Mouse (Mus musculus) adrenal gland, adult 18-20 months (tissue): ENCODE results near the gene Ssrp1. TPM values are rescaled to one million over a fixed set of nuclear protein-coding genes. Genes with fewer than 3 reads are reported as not detected.

Experiments
- DNase-seq, 2 experiments: peaks; one replicate each; pipeline ENCODE4 v3.0.0; 2021 to 2022; ENCODE audit warnings: low spot score in 2 of 2
- total RNA-seq, 2 experiments: library from RNA; stranded (reverse); gene quantifications; 1 replicate in 1 of 2; 2 replicates in 1 of 2; pipeline ENCODE4 v1.2.3; 2021

The Ssrp1 gene
- total RNA-seq, 2 experiments from 2014 or later: 96.5 to 122 TPM

GRCm38 (mm10) chr2:85070086-85070485 lies 33.1 kb downstream of the Ssrp1 start:
- DNase-seq: no peak

GRCm38 (mm10) chr2:85071921-85072320 lies 34.9 kb downstream of the Ssrp1 start:
- DNase-seq: no peak

GRCm38 (mm10) chr2:85073751-85074150 lies 36.7 kb downstream of the Ssrp1 start:
- DNase-seq: no peak

- no peak for DNase-seq
These were observed 51.9 kb downstream of the Ssrp1 start for GRCm38 (mm10) chr2:85088716-85089646.

GRCm38 (mm10) chr2:85091325-85091724 lies 54.3 kb downstream of the Ssrp1 start:
- no peak for DNase-seq

- no peak for DNase-seq
These were observed 56.3 kb downstream of the Ssrp1 start for GRCm38 (mm10) chr2:85093376-85093775.

- no peak for DNase-seq
These were observed 58.9 kb downstream of the Ssrp1 start for GRCm38 (mm10) chr2:85095906-85096305.

Other genes with a start within 250 kb of the Ssrp1 start
- 10 to 100 TPM; 17.6 to 26.4 TPM for gene Ube2l6, start 238.4 kb upstream of the Ssrp1 start, total RNA-seq
- under 1 TPM in 1 of 2 experiments, not detected in 1; 0.32 TPM for gene Smtnl1, start 214.6 kb upstream of the Ssrp1 start, total RNA-seq
- 10 to 100 TPM; 45.8 to 59.0 TPM for gene Timm10, start 210.2 kb upstream of the Ssrp1 start, total RNA-seq
- 1 to 10 TPM; 9.3 to 9.4 TPM for gene Slc43a1, start 198.4 kb upstream of the Ssrp1 start, total RNA-seq
- 1 to 10 TPM; 1.9 to 2.4 TPM for gene Rtn4rl2, start 150.5 kb upstream of the Ssrp1 start, total RNA-seq
- 10 to 100 TPM; 61.3 to 67.3 TPM for gene Slc43a3, start 100.7 kb upstream of the Ssrp1 start, total RNA-seq
- gene Prg2, start 56.8 kb upstream of the Ssrp1 start, total RNA-seq: not detected
- gene Prg3, start 49.0 kb upstream of the Ssrp1 start, total RNA-seq: not detected
- under 1 TPM; 0.74 to 0.86 TPM for gene P2rx3, start 228 bp downstream of the Ssrp1 start, total RNA-seq
- gene Tnks1bp1, start 10.8 kb downstream of the Ssrp1 start, total RNA-seq: 10 to 100 TPM; 82.1 to 89.6 TPM
- 1 to 10 TPM; 4.2 to 7.1 TPM for gene Aplnr, start 99.0 kb downstream of the Ssrp1 start, total RNA-seq
- gene Lrrc55, start 160.0 kb downstream of the Ssrp1 start, total RNA-seq: 10 to 100 TPM; 17.0 to 20.0 TPM